ENCODE assay signal across 20 mouse cellular contexts in the genomic region with DNA sequence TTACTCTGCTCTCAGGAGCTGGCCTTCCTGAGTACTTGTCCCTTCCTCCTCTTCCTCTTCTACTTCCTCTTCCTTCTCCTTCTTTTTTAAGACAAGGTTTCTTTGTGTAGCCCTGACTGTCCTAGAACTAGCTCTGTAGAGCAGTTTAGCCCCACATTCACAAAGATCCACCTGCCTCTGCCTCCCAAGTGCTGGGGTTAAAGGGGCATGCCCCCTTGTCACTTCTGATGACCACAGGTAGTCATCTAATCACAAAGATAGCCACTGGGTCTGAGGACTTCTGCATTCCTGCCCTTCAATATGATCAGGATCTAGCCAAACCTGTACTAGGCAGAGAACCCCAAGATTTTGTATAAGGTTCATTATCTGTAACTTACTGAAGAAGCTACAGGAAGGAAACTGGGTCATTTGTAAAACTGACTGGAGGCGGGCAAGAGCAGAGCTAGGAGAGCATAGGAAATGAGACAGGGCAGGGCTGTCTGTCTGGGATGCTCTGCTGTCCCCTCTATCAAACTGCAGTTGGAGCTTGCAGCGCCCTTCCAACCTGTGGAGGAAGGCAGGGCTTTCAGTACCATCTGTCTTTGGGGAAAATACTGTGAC. TPM values are rescaled to one million over a fixed set of nuclear protein-coding genes. Genes with fewer than 3 reads are reported as not detected.
DNase-seq lines count a peak whose midpoint lies in the region; ATAC-seq lines count a peak whose summit lies in the region.
"Had no signal": no experiment of that assay in that cellular context is flagged by ENCODE, and none has a peak within 500 bp of the region (broad histone marks: within the 10 kb centered on the region; RNA-seq: fewer than 3 reads in every experiment).

No protein-coding gene starts in this region.

- peaks cover 24% of the 10 kb centered on the region for H3K36me3 ChIP-seq in erythroblast, embryonic 14.5 days (ENCODE audit: control insufficient read depth)
- H3K36me3 ChIP-seq in megakaryocyte, embryonic 14.5 days (replicated peaks; ENCODE audit: low read length) = peaks cover 6% of the 10 kb centered on the region
- H3K36me3 ChIP-seq in liver, embryonic 16.5 days (ENCODE audit: control insufficient read depth, insufficient read depth) = no peaks in the 10 kb centered on the region
- H3K36me3 ChIP-seq: embryonic facial prominence, embryonic 13.5 days; midbrain, embryonic 13.5 days had no signal

- peaks cover 90% of the 10 kb centered on the region for H3K4me1 ChIP-seq in erythroblast, embryonic 14.5 days (ENCODE audit: control insufficient read depth)
- peaks cover 85% of the 10 kb centered on the region for H3K4me1 ChIP-seq in megakaryocyte, embryonic 14.5 days
- peaks cover 72% of the 10 kb centered on the region for H3K4me1 ChIP-seq in liver, embryonic 16.5 days (ENCODE audit: control insufficient read depth, low read depth, low read length)

- peak overlapping the region; percentile 60 for H3K9ac ChIP-seq in liver, embryonic 16.5 days (ENCODE audit: low read depth, low read length)
- H3K9ac ChIP-seq: embryonic facial prominence, embryonic 13.5 days; forebrain, postnatal 0 days; midbrain, embryonic 13.5 days had no signal

- H3K27me3 ChIP-seq in erythroblast, embryonic 14.5 days (ENCODE audit: control insufficient read depth) = no peaks in the 10 kb centered on the region
- H3K27me3 ChIP-seq in megakaryocyte, embryonic 14.5 days (replicated peaks) = no peaks in the 10 kb centered on the region
- H3K27me3 ChIP-seq in liver, embryonic 16.5 days (ENCODE audit: control insufficient read depth, insufficient read depth, low read depth, low read length) = no peaks in the 10 kb centered on the region
- H3K27me3 ChIP-seq: embryonic facial prominence, embryonic 13.5 days had no signal

- H3K27ac ChIP-seq in liver, embryonic 16.5 days (ENCODE audit: low read length) = peak overlapping the region; percentile 99
- H3K27ac ChIP-seq: embryonic facial prominence, embryonic 13.5 days; midbrain, embryonic 13.5 days had no signal

- peak overlapping the region; percentile 65; the same call in 1 of the 2 replicates for H3K4me2 ChIP-seq in liver, embryonic 16.5 days (ENCODE audit: low read depth, low read length)
- H3K4me2 ChIP-seq: embryonic facial prominence, embryonic 13.5 days; midbrain, embryonic 13.5 days had no signal

- 36% methylated on average over 2 of the region's 2 CpGs for WGBS in liver, embryonic 16.5 days (ENCODE audit: insufficient replicate concordance)

- peak overlapping the region; percentile 13 for H3K4me3 ChIP-seq in erythroblast, embryonic 14.5 days (replicated peaks)
- peak overlapping the region; percentile 73 for H3K4me3 ChIP-seq in megakaryocyte, embryonic 14.5 days (replicated peaks)
- H3K4me3 ChIP-seq in liver, embryonic 16.5 days (ENCODE audit: low read depth, low read length) = no peak overlapping the region
- H3K4me3 ChIP-seq: embryonic facial prominence, embryonic 13.5 days; midbrain, embryonic 13.5 days; myocyte had no signal

- no peak for DNase-seq in kidney, postnatal 25 days
- no peak for DNase-seq in lung, postnatal 36 days
- DNase-seq: adrenal gland, postnatal 25 days; cerebellum, adult 8-10 months; forebrain, postnatal 0 days; kidney, adult 11 months; left cerebral cortex, postnatal 4 days; lung, postnatal 14 days; spleen, adult 18-20 months; thymus, adult 18-20 months had no signal

- no peak for ATAC-seq in erythroblast, adult 5-6 weeks (replicated peaks; ENCODE audit: low FRiP score, poor library complexity, severe bottlenecking)
- no peak for ATAC-seq in megakaryocyte, adult 5-6 weeks (ENCODE audit: poor library complexity, severe bottlenecking)
- 0 out of 2 replicates have a peak, but pooled peaks have one; percentile 4 for ATAC-seq in common myeloid progenitor, adult 5-6 weeks (replicated peaks; ENCODE audit: low read depth, poor library complexity, severe bottlenecking)
- ATAC-seq in liver, embryonic 16.5 days (ENCODE audit: low read depth) = no peak
- ATAC-seq: CD4-positive, CD25-positive, alpha-beta regulatory T cell, adult 4 months; forebrain, postnatal 0 days; midbrain, embryonic 13.5 days had no signal

- peaks cover 3% of the 10 kb centered on the region for H3K9me3 ChIP-seq in erythroblast, embryonic 14.5 days (ENCODE audit: control insufficient read depth, low read length)
- H3K9me3 ChIP-seq in megakaryocyte, embryonic 14.5 days = no peaks in the 10 kb centered on the region
- no peaks in the 10 kb centered on the region for H3K9me3 ChIP-seq in liver, embryonic 16.5 days (replicated peaks; ENCODE audit: control insufficient read depth, low read length)
- H3K9me3 ChIP-seq: embryonic facial prominence, embryonic 13.5 days; midbrain, embryonic 13.5 days had no signal

RNA-seq across cellular contexts. Expression of a gene that starts 2.1 kb away (rescaled TPM):
- 8.6 and 9.2 TPM in 2 replicates for polyA plus RNA-seq in erythroblast, embryonic 14.5 days (2012)
- total RNA-seq in erythroblast, adult 5-6 weeks (2015; ENCODE audit: low replicate concordance) = 39.9 and 43.4 TPM in 2 replicates
- 59.3 and 64.1 TPM in 2 replicates for total RNA-seq in erythroblast, adult 5-6 weeks (2017; ENCODE audit: low replicate concordance)
- 22.5 and 22.9 TPM in 2 replicates for polyA plus RNA-seq in megakaryocyte, embryonic 14.5 days (2012; ENCODE audit: insufficient read depth, low replicate concordance)
- 42.0 and 48.3 TPM in 2 replicates for total RNA-seq in megakaryocyte, adult 5-6 weeks (2015)
- 61.8 and 75.5 TPM in 2 replicates for total RNA-seq in megakaryocyte, adult 5-6 weeks (2017)
- total RNA-seq in common myeloid progenitor, adult 5-6 weeks (2017) = 26.6 and 27.8 TPM in 2 replicates
- polyA plus RNA-seq in liver, embryonic 16.5 days (2015; fragmentation: Nextera tagmentation; extraction: Ambion mirVana) = 66.7 and 70.7 TPM in 2 replicates

RNA-seq across cellular contexts. Expression of a gene that starts 20.2 kb away (rescaled TPM):
- 1.7 and 2.6 TPM in 2 replicates for polyA plus RNA-seq in erythroblast, embryonic 14.5 days (2012)
- 4.0 and 7.5 TPM in 2 replicates for total RNA-seq in erythroblast, adult 5-6 weeks (2015; ENCODE audit: low replicate concordance)
- 7.5 and 8.1 TPM in 2 replicates for total RNA-seq in erythroblast, adult 5-6 weeks (2017; ENCODE audit: low replicate concordance)
- 28.4 and 49.7 TPM in 2 replicates for polyA plus RNA-seq in megakaryocyte, embryonic 14.5 days (2012; ENCODE audit: insufficient read depth, low replicate concordance)
- total RNA-seq in megakaryocyte, adult 5-6 weeks (2015) = 8.0 and 8.4 TPM in 2 replicates
- 28.3 and 43.5 TPM in 2 replicates for total RNA-seq in megakaryocyte, adult 5-6 weeks (2017)
- total RNA-seq in common myeloid progenitor, adult 5-6 weeks (2017) = 25.4 and 27.5 TPM in 2 replicates
- polyA plus RNA-seq in liver, embryonic 16.5 days (2015; fragmentation: Nextera tagmentation; extraction: Ambion mirVana) = 25.3 and 26.6 TPM in 2 replicates
